Mouse (Mus musculus): Measurements from ENCODE around the gene Cbll1.

DNA sequence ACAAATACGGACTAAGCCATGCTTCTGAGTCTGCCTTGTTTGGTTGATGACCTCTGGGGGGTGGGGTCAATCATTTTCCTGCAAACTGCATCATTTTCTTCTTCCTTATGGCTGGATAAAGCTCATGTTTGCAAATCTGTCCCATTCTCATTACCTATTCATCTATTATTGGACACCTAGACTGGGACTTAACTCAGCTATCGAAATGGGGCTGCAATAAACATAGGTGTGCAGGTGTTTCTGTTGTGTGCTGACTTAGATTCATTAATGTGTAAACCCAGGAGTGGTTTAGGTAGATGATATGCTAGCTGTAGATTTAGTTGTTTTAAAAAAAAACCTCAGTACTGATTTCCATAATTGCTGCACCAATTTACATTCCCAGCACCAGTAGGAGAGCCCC is 59.8 kb downstream of the Cbll1 start:
- TF ChIP-seq POLR2A (IDR thresholded peaks at IDR 0.05; ENCODE audit: extremely low read depth, insufficient read depth, low read length): no peak
- no peak for TF ChIP-seq CTCF (IDR thresholded peaks at IDR 0.05; ENCODE audit: extremely low read depth, insufficient read depth, low read length)
